Mouse (Mus musculus): Measurements from ENCODE around the gene Cd248.
A peak's percentile ranks its signal among the peaks of the same experiment; 100 is the strongest.

DNA sequence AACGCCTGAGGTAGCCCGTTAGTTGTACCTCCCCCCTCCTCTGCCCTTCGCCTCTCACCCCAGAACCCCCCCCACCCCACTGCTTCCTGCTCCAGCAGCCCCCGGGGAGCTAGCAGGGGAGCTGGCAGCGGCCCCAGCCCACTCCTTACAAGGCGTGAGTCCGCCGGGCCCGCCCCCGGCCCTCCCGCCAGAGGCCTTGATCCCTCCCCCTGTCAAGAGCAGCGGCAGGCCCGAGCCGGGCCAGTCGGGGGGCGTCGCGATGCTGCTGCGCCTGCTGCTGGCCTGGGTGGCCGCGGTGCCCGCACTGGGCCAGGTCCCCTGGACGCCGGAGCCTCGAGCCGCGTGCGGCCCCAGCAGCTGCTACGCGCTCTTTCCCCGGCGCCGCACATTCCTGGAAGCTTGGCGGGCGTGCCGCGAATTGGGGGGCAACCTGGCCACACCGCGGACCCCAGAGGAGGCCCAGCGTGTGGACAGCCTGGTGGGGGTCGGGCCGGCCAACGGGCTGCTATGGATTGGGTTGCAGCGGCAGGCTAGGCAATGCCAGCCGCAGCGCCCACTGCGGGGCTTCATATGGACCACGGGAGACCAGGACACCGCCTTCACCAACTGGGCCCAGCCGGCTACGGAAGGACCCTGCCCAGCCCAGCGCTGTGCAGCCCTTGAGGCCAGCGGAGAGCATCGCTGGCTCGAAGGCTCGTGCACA lies at the start of gene Cd248:
- TF ChIP-seq CTCF (IDR thresholded peaks at IDR 0.05; ENCODE audit: borderline replicate concordance, extremely low read depth, insufficient read depth, insufficient read length), result no peak
- TF ChIP-seq POLR2A (IDR thresholded peaks at IDR 0.05; ENCODE audit: borderline replicate concordance, extremely low read depth, insufficient read depth, insufficient read length, poor library complexity, severe bottlenecking), result 0 out of 2 replicates have a peak, but pooled peaks have one; percentile 22

All from brain, embryonic 14.5 days (tissue).